Comparison of ENCODE assay signal across 20 mouse cellular contexts in genomic region chr5:43108260-43108589, GRCm38 (mm10).
DNase-seq lines count a peak whose midpoint lies in the region; ATAC-seq and TF ChIP-seq lines count a peak whose summit lies in the region.
"Had no signal": no experiment of that assay in that cellular context is flagged by ENCODE, and none has a peak within 500 bp of the region (broad histone marks: within the 10 kb centered on the region; RNA-seq: fewer than 3 reads in every experiment).

No protein-coding gene starts in this region.

- DNase-seq in midbrain, embryonic 10.5 days (ENCODE audit: low spot score), result no peak
- no peak for DNase-seq in kidney, adult 2 months
- no peak for DNase-seq in embryo, embryonic 11 days
- DNase-seq: cerebellum, adult 11 months; gastrocnemius, postnatal 36 days; heart, postnatal 14 days; layer of hippocampus, postnatal 36 days; lung, embryonic 14.5 days; lung, postnatal 4 days; spleen, adult 18-20 months; thymus, adult 2 months had no signal

- TF ChIP-seq POLR2A in kidney, adult 2 months (IDR thresholded peaks at IDR 0.05; ENCODE audit: low read depth, low read length), result no peak

- H3K27ac ChIP-seq in midbrain, embryonic 13.5 days, result no peak overlapping the region; the same call in 1 of the 2 replicates
- no peak overlapping the region for H3K27ac ChIP-seq in midbrain, embryonic 10.5 days (replicated peaks)
- H3K27ac ChIP-seq in embryonic facial prominence, embryonic 15.5 days (replicated peaks), result no peak overlapping the region
- H3K27ac ChIP-seq in hindbrain, embryonic 15.5 days (replicated peaks), result no peak overlapping the region
- H3K27ac ChIP-seq in neural tube, embryonic 15.5 days (replicated peaks), result no peak overlapping the region
- H3K27ac ChIP-seq in kidney, adult 2 months (ENCODE audit: insufficient read depth, low read depth, low read length), result no peak overlapping the region
- H3K27ac ChIP-seq: heart, embryonic 10.5 days; kidney, postnatal 0 days; stomach, embryonic 15.5 days had no signal

- H3K9me3 ChIP-seq in midbrain, embryonic 13.5 days, result no peaks in the 10 kb centered on the region
- no peaks in the 10 kb centered on the region for H3K9me3 ChIP-seq in midbrain, embryonic 10.5 days (replicated peaks)
- H3K9me3 ChIP-seq in embryonic facial prominence, embryonic 15.5 days (replicated peaks), result no peaks in the 10 kb centered on the region
- no peaks in the 10 kb centered on the region for H3K9me3 ChIP-seq in hindbrain, embryonic 15.5 days
- no peaks in the 10 kb centered on the region for H3K9me3 ChIP-seq in neural tube, embryonic 15.5 days (replicated peaks)
- H3K9me3 ChIP-seq: heart, embryonic 10.5 days; stomach, embryonic 15.5 days had no signal

- H3K4me2 ChIP-seq in midbrain, embryonic 13.5 days (replicated peaks), result no peak overlapping the region
- H3K4me2 ChIP-seq in embryonic facial prominence, embryonic 15.5 days (replicated peaks), result no peak overlapping the region
- H3K4me2 ChIP-seq in hindbrain, embryonic 15.5 days, result no peak overlapping the region
- no peak overlapping the region for H3K4me2 ChIP-seq in neural tube, embryonic 15.5 days
- H3K4me2 ChIP-seq: liver, embryonic 11.5 days; lung, embryonic 14.5 days; stomach, embryonic 15.5 days had no signal

- H3K27me3 ChIP-seq in midbrain, embryonic 13.5 days, result no peaks in the 10 kb centered on the region
- no peaks in the 10 kb centered on the region for H3K27me3 ChIP-seq in midbrain, embryonic 10.5 days (ENCODE audit: low read depth, poor library complexity, severe bottlenecking)
- no peaks in the 10 kb centered on the region for H3K27me3 ChIP-seq in embryonic facial prominence, embryonic 15.5 days
- no peaks in the 10 kb centered on the region for H3K27me3 ChIP-seq in hindbrain, embryonic 15.5 days
- H3K27me3 ChIP-seq in neural tube, embryonic 15.5 days (replicated peaks), result no peaks in the 10 kb centered on the region
- H3K27me3 ChIP-seq in kidney, adult 2 months (replicated peaks; ENCODE audit: control insufficient read depth, insufficient read depth, low read length), result no peaks in the 10 kb centered on the region
- H3K27me3 ChIP-seq: stomach, embryonic 15.5 days had no signal

- H3K36me3 ChIP-seq in midbrain, embryonic 13.5 days, result no peaks in the 10 kb centered on the region
- no peaks in the 10 kb centered on the region for H3K36me3 ChIP-seq in midbrain, embryonic 10.5 days
- H3K36me3 ChIP-seq in embryonic facial prominence, embryonic 15.5 days, result no peaks in the 10 kb centered on the region
- no peaks in the 10 kb centered on the region for H3K36me3 ChIP-seq in hindbrain, embryonic 15.5 days
- H3K36me3 ChIP-seq in neural tube, embryonic 15.5 days, result no peaks in the 10 kb centered on the region
- no peaks in the 10 kb centered on the region for H3K36me3 ChIP-seq in kidney, adult 2 months (ENCODE audit: control insufficient read depth, insufficient read depth, low read length)
- H3K36me3 ChIP-seq: heart, embryonic 10.5 days; stomach, embryonic 15.5 days had no signal

- no peak overlapping the region for H3K9ac ChIP-seq in midbrain, embryonic 13.5 days (replicated peaks)
- H3K9ac ChIP-seq in embryonic facial prominence, embryonic 15.5 days, result no peak overlapping the region
- no peak overlapping the region for H3K9ac ChIP-seq in hindbrain, embryonic 15.5 days
- H3K9ac ChIP-seq in neural tube, embryonic 15.5 days (replicated peaks), result no peak overlapping the region
- H3K9ac ChIP-seq: lung, embryonic 14.5 days; stomach, embryonic 15.5 days had no signal

- no peak overlapping the region for H3K4me3 ChIP-seq in midbrain, embryonic 13.5 days (replicated peaks)
- no peak overlapping the region for H3K4me3 ChIP-seq in midbrain, embryonic 10.5 days
- no peak overlapping the region for H3K4me3 ChIP-seq in embryonic facial prominence, embryonic 15.5 days (replicated peaks)
- H3K4me3 ChIP-seq in hindbrain, embryonic 15.5 days, result no peak overlapping the region
- no peak overlapping the region for H3K4me3 ChIP-seq in neural tube, embryonic 15.5 days (replicated peaks)
- no peak overlapping the region for H3K4me3 ChIP-seq in kidney, adult 2 months (ENCODE audit: insufficient read depth, low read depth, low read length)
- H3K4me3 ChIP-seq: erythroblast, embryonic 14.5 days; heart, embryonic 10.5 days; stomach, embryonic 15.5 days had no signal

- peaks cover 8% of the 10 kb centered on the region; the same call in 1 of the 2 replicates for H3K4me1 ChIP-seq in midbrain, embryonic 13.5 days (replicated peaks)
- H3K4me1 ChIP-seq in midbrain, embryonic 10.5 days, result no peaks in the 10 kb centered on the region
- peaks cover 2% of the 10 kb centered on the region; the same call in 1 of the 2 replicates for H3K4me1 ChIP-seq in embryonic facial prominence, embryonic 15.5 days
- no peaks in the 10 kb centered on the region for H3K4me1 ChIP-seq in hindbrain, embryonic 15.5 days (replicated peaks)
- H3K4me1 ChIP-seq in neural tube, embryonic 15.5 days, result peaks cover 8% of the 10 kb centered on the region
- H3K4me1 ChIP-seq in kidney, adult 2 months (ENCODE audit: control insufficient read depth, insufficient read depth, low read length), result no peaks in the 10 kb centered on the region
- H3K4me1 ChIP-seq: stomach, embryonic 15.5 days had no signal

- WGBS in midbrain, embryonic 13.5 days, result 85% methylated on average over 2 of the region's 2 CpGs
- whole genome bisulfite sequencing in midbrain, embryonic 10.5 days, result 77% methylated on average over 2 of the region's 2 CpGs
- 63% methylated on average over 2 of the region's 2 CpGs for WGBS in embryonic facial prominence, embryonic 15.5 days
- 50% methylated on average over 2 of the region's 2 CpGs for WGBS in hindbrain, embryonic 15.5 days
- 74% methylated on average over 2 of the region's 2 CpGs for WGBS in neural tube, embryonic 15.5 days
- 93% methylated on average over 2 of the region's 2 CpGs for WGBS in kidney, adult 2 months

- TF ChIP-seq CTCF in kidney, adult 2 months (conservative IDR thresholded peaks at IDR 0.05; ENCODE audit: insufficient read depth, insufficient read length, low read depth, low read length), result no peak

- ATAC-seq in midbrain, embryonic 13.5 days, result peak; percentile 62
- 0 out of 2 replicates have a peak, but pooled peaks have one; percentile 43 for ATAC-seq in embryonic facial prominence, embryonic 15.5 days (ENCODE audit: insufficient number of reproducible peaks, low FRiP score, low TSS enrichment, low read depth)
- ATAC-seq in hindbrain, embryonic 15.5 days (ENCODE audit: low FRiP score, low read depth), result peak; percentile 46; the same call in 1 of the 2 replicates
- ATAC-seq in neural tube, embryonic 15.5 days (ENCODE audit: low FRiP score), result peak; percentile 42; the same call in 1 of the 2 replicates
